Mouse (Mus musculus): ENCODE data around the gene Sco2.

GRCm38 (mm10) chr15:89352795-89353194 is 20.9 kb downstream of the Sco2 start:
- TF ChIP-seq CTCF (IDR thresholded peaks at IDR 0.05) (no peak), POLR2A (IDR thresholded peaks at IDR 0.05; ENCODE audit: insufficient read depth, low read depth, low read length) (no peak)
